ENCODE assay signal across 19 mouse cellular contexts in the genomic region with DNA sequence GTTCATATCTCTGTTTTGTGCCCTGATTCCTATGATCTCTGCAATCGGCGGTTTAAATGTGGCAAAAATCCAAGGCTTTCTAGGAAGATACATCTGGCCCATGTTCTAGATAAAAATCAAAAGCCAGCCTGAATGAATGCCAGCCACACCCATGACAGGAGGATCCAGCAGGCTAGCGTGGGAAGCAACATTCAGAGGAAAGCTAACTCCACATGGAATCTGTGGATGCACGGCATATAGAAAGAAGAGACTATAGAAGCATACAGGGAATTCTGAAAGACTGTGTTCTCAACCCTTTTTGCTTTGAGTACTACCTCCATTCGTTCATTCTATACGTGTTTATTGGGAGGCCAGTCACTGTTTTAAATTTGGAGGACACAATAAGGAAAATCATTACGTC.
DNase-seq lines count a peak whose midpoint lies in the region; ATAC-seq lines count a peak whose summit lies in the region.
"Had no signal": no experiment of that assay in that cellular context is flagged by ENCODE, and none has a peak within 500 bp of the region (broad histone marks: within the 10 kb centered on the region; RNA-seq: fewer than 3 reads in every experiment).

No protein-coding gene starts in this region.

- intact Hi-C loops in left cerebral cortex, postnatal 25 days (cut with DNase I) = no loop called here

- peak; percentile 93 for ATAC-seq in frontal cortex, adult (ENCODE audit: low TSS enrichment)
- ATAC-seq: CD4-positive, CD25-positive, alpha-beta regulatory T cell, adult 4 months; forebrain, embryonic 16.5 days; hindbrain, embryonic 16.5 days; intestine, embryonic 16.5 days; midbrain, embryonic 16.5 days; Patski had no signal

- no peak for DNase-seq in frontal cortex, postnatal 14 days (ENCODE audit: low spot score in 2 of 2)
- DNase-seq in left cerebral cortex, postnatal 25 days (ENCODE audit: low spot score in 2 of 2) = peak; percentile 26 to 27
- no peak for DNase-seq in left cerebral cortex, adult 11 months (ENCODE audit: low spot score)
- DNase-seq in brain, adult 2 months (ENCODE audit: low read depth, low spot score) = peak; percentile 46
- DNase-seq in right cerebral cortex, postnatal 25 days = peak; percentile 4
- DNase-seq in gastrocnemius, adult 8-10 months (ENCODE audit: low spot score in 2 of 2) = no peak
- DNase-seq: cerebellum, adult 2 months; cerebellum, postnatal 36 days; kidney, adult 9 months; kidney, postnatal 14 days; lung, postnatal 4 days; thymus, postnatal 14 days had no signal

Comparison
In these comparisons a context has a peak if more than half of its experiments do, and no peak if none do; other contexts are left out.
1. DNase-seq: peak in left cerebral cortex, postnatal 25 days (2 of 2), brain, adult 2 months (single experiment) and right cerebral cortex, postnatal 25 days (single experiment); none in frontal cortex, postnatal 14 days (0 of 2), left cerebral cortex, adult 11 months (single experiment) and gastrocnemius, adult 8-10 months (0 of 2).